In the genomic region with DNA sequence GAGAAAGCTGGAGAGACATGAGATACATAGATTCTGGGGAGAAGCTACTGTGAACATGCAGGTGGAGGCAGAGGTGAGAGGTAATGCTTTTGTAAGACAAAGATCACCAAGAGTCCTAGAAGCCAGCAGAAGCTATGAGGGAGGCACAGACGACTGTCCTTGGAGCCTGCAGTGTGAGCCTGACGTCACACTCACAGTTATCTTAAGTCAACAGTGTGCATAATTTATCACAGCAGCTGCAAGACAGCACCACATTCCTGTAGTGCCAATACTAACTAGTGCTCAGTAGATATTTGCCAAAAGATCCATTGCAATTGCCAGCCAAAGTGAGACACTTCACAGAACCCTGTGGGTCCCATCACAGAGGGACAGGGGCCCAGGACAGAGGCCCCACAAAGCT, we compare ENCODE assay signal across 9 mouse cellular contexts.
DNase-seq lines count a peak whose midpoint lies in the region; ATAC-seq lines count a peak whose summit lies in the region.
"Had no signal": no experiment of that assay in that cellular context is flagged by ENCODE, and none has a peak within 500 bp of the region (broad histone marks: within the 10 kb centered on the region; RNA-seq: fewer than 3 reads in every experiment).

No protein-coding gene starts in this region.

- peak; percentile 12 for DNase-seq in layer of hippocampus, adult 9-11 months
- DNase-seq in layer of hippocampus, postnatal 36 days = no peak
- DNase-seq in adrenal gland, adult 8-10 months = peak; percentile 42
- DNase-seq in c-Kit-negative CD71-positive TER-119-positive erythroid progenitor cells, embryonic 14.5 days (ENCODE audit: low read depth, low spot score) = peak; percentile 6
- no peak for DNase-seq in left cerebral cortex, adult 18-20 months (ENCODE audit: low spot score in 2 of 2)
- no peak for DNase-seq in lung, postnatal 4 days
- DNase-seq: left cerebral cortex, postnatal 4 days; thymus, adult 2 months had no signal

- peak; percentile 72 for ATAC-seq in megakaryocyte progenitor cell, adult 5-6 weeks (replicated peaks; ENCODE audit: poor library complexity)

Comparison
In these comparisons a context has a peak if more than half of its experiments do, and no peak if none do; other contexts are left out.
1. DNase-seq: peak in layer of hippocampus, adult 9-11 months (single experiment), adrenal gland, adult 8-10 months (single experiment) and c-Kit-negative CD71-positive TER-119-positive erythroid progenitor cells, embryonic 14.5 days (single experiment); none in layer of hippocampus, postnatal 36 days (0 of 2), left cerebral cortex, adult 18-20 months (0 of 2) and lung, postnatal 4 days (0 of 2).